Mouse (Mus musculus): ENCODE data around the gene Khk.

Gene Khk

DNA sequence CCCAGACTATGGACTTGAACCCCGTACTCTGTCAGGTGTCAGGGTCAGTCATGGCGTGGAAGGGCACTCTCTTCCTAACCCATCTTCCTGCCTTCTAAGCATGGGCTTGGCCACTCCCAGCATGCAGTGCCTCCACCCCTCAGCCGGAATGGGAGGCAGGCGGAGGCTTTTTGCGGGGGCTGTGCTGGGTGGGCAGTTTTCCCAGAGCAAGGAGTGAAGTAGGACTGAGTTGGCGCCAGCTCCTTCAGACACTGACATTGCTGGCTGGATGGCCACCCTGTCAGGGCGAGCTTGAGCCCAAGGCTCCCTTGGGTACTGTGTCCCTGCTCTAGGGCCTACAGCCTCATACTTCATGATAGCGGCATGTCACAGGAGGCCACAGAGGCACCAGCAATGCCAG lies 47.2 kb downstream of the Khk start, which contains the start of gene Tcf23:
Tcf23 (plus strand) TSS at position 247 of the 400 bp plus-strand sequence.
- DNase-seq (ENCODE audit: low read depth, low spot score): no peak

- no peak for DNase-seq (ENCODE audit: low read depth, low spot score)
Observed at GRCm38 (mm10) chr5:30969440-30969839, 48.2 kb downstream of the Khk start.

- no peak for DNase-seq (ENCODE audit: low read depth, low spot score)
Observed at GRCm38 (mm10) chr5:30974870-30975656, 53.8 kb downstream of the Khk start.
